Mouse (Mus musculus) frontal cortex, postnatal 14 days (tissue): ENCODE measurements around the gene Efna4.

ENCODE experiments used
- DNase-seq, 2 experiments: peaks; one replicate each; pipeline ENCODE4 v3.0.0; 2022; ENCODE audit warnings: low spot score in 2 of 2

The Efna4 gene

DNA sequence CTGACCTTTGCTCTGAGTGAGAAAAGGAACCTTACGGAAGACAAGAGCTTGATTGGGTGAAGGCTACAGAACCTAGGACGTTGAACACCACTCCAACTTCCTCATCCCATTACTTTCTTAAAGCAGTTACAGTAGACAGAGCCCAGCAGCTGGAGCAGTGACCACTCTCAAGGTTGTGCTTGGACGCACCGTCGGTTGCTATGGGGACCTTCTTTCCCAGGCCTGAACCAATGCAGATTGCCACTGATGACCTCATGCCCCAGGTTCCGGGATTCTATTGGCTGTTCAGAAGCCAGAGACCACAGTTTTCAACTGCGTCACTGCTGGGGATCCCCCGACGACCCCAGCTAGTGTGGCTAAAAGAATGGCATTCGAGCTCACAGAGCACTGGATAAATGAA, 6.9 kb downstream of the Efna4 start:
- DNase-seq, result no peak

DNA sequence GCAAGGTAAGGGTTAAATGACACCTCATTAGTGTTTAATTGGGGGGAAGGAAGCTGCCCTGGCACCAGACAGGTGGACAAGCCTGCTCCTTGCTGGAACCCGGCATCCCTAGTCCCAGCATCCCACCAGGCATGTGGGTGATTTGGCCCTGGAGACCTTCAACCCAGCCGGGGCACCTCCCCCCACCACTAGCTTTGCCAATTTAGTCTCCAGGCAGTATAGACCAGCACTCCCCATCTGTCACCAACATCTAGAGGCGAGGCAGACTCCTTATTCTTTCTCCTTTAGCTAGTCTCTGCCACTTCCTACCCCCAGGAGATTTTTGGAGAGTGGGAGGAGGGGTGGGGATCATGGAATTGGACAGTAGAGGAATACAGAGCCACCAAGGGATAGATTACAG, 7.5 kb downstream of the Efna4 start:
- DNase-seq, result no peak

DNA sequence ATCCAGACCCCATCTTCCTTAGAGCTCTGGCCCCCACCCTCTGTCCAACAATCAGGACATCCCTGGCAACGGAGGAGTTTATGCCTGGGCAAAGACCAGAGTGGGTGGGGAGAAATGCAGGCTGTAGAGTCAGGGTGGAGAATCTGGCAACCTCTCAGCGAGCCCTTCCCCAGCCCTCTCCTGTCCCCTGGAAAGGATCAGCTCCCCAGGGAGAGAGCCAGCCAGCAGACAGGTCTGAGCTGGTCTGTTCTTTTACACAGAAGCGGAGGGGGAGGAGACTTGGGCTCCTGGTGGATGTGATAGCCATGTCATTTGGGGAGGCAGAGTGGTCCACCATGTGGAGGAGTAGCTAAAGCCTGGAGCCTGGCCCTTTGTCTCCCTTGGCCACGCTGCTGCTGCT, 9.2 kb downstream of the Efna4 start:
- DNase-seq, result no peak

DNA sequence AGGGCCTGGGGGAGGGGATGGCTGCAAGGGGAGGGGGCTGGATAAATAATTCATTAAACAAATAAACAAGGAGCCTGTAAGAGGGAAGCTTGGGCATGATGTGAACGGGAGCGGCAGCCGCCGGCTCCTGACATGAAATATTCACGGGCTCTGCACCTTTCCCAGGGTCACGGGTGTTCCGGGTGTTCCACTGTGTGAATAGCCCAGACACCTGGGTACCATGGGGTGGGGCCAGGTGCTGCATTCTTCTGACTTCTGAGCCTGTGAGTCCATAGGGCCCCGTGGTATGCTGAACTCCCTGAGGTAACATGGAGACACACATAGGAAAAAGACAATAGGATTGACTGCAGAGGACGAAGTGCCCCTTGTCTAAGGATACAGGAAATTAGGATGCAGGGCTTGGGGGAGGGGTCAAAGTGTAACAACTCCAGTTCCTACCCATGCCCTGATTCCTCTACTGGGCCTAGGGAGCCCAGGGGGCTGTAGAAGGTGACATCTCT, 10.4 kb downstream of the Efna4 start:
- DNase-seq, result no peak

DNA sequence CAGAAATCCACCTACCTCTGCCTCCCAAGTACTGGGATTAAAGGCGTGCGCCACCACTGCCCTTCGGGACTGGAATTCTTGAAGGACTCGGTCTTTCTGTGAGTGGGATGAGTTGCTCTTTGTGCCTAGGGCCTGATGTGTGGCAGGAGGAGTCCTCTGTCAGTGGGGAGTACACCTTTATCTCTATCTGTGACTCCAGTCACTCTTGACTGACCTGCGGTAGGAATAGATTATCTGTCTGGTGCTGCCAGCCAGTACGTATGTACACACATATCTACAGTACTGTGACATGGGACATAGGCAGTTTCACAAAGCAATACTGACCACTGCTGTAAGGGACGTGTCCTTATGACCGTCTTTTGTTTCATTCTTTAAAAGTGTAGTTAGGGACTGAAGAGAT, 11.9 kb downstream of the Efna4 start:
- DNase-seq, result no peak

DNA sequence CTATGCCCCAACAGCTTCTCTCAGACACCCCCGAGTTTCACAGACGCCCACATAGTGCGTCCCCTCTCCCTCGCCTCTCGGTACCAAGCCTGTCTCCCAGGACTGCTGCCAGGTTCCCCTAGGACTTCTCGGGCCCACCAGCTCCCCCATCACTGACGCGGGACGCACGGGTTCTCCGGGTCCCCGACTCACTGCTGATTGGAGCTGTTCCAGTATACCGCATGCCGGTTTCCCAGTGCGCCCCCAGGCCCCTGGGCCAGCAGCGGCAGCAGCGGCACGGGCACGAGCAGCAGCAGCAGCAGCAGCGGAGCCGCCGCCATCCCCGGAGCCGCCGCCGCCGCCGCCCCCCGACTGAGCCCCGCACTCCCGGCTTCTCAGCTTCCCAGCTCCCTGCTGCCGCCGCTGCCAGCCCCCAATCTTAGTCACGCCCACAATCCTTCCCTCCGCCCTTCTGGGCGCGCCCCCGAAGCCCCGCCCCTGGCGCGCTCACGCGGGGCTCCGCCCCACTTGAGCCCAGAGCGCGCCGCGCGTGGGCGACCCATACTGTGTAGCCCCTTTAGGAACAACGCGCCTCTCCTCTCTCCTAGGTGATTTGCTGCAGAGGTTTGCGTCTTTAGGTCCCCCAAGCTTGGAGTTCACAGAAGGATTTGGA, 15.2 kb downstream of the Efna4 start, which contains the start of gene Efna3:
Gene Efna3, minus strand, starts transcription at position 452 of the 652 bp plus-strand sequence.
- peak; percentile 80 to 85 for DNase-seq

DNA sequence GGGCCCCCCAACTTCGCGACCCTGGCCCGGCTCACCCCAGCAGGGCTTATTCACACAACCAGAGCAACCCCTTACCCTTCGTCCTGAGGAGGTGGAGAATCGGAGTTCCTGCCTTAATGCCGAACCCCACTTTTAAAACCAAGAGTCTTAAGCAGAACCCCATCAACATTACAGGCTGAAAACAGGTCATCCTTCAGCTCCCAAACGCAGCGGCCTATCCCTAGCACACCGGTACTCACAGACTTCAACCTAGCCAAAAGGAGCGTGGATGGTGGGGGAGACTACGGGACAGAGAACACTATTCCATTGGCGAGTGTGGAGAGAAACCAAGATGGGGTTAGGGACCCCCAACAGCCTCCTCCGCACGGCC, 15.7 kb downstream of the Efna4 start:
- no peak for DNase-seq

DNA sequence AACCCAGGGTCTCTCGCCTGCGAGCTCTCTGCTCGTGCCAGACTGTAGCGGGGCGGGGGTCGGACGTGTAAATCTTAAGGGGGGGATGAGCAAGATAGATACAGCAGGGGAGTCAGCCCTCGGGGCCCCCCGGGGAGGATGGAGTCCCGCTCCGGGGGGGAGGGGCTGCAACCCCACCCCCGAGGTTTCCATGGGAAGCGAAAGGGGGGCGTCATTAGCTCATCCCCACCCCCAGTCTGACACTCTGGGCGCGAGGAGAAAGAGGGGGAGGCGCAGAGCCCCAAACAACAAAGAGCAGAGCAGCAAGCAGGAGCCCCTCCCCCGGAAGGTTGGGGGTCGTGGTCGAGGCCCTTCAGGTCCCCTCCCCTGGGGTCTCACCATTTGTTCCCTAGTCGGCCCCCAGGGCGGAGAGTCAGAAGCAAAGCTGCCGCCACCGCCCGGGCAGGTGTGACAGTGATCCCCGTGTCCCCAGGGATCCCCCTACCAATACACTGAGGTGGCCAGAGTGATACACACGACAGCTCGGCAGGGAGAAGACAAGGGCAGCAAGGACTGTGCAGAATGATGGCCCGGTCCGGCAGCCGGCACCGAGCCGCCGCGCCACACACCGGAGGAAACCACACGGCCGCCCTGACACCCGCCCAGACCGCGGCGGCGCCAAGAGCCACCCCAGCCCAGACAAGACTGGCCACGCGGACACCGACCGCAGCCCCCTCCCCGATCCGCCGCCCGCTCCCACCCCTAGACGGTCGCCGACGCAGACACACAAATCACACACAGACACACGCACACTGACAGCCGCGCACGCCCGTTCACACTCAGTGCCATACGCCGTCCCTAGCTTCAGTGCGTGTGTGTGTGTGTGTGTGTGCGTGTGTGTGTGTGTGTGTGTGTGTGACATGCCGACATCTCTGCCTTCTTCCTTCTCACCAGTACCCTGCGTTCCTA, 16.4 kb downstream of the Efna4 start:
- DNase-seq, result peak; percentile 29 to 50

DNA sequence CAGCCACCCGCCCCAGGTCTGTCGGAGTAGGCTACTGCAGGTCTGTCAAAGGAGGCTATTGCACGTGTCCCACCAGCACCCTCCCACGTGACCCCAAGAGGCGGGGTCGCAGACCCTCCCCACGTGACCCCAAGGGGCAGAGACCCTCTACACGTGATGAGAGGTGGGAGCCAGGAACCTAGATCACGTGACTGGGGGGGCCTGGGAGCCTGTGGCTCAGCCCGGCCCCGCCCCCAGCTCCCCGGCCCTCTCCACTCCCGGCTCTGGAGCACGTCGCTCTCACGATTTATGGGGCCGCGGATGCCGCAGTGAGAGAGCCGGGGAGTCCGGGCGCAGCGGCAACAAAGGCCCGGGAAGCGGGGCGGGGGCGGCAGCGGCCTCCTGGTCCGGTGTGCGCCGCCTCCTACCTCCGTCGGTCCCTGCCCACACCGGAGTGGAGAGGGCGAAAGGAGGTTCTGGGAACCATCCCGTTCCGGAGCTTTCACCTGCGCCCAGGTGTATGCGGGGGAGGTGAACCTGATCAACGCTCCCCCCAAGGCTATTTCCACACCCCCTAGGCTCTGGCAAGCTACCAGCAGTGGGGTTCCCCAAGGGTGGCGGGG, 17.1 kb downstream of the Efna4 start:
- DNase-seq, result peak; percentile 55 to 67

DNA sequence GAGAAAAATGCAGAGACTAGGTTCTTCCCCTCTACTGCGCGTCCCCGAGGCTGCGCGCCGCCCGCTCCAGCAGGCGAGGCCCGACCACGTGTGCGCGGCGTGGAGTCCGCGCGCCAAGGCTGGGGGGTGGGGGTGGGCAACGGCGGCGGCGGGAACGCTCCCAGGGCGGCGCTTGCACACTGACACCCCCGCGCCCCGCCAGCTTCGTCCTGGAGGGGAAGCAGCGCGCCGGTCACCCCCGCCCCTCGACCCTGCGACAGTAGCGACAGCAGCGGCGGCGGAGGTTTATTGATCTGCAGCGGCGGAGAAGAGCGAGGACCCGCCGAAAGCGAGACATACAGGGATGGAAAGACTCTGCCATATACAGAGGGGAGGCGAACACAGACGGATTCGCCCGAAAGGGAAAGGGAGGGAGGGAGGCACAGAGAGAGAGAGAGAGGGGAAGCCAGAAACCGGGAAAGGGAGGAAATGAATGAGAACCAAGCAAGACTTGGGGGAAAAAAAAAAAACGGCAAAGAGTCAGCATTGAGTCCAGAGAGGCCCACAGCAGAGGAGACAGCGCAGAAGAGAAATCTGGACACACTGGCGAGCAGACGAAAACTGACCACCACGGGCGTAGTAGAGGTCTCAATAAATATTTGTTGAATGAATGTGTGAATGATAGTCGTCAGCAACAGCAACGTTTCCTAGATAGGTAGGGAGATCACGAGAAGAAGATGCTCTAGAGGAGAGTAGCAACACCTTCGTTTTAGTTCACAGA, 18.1 kb downstream of the Efna4 start:
- DNase-seq, result peak in 1 of 2 experiments; percentile 22

DNA sequence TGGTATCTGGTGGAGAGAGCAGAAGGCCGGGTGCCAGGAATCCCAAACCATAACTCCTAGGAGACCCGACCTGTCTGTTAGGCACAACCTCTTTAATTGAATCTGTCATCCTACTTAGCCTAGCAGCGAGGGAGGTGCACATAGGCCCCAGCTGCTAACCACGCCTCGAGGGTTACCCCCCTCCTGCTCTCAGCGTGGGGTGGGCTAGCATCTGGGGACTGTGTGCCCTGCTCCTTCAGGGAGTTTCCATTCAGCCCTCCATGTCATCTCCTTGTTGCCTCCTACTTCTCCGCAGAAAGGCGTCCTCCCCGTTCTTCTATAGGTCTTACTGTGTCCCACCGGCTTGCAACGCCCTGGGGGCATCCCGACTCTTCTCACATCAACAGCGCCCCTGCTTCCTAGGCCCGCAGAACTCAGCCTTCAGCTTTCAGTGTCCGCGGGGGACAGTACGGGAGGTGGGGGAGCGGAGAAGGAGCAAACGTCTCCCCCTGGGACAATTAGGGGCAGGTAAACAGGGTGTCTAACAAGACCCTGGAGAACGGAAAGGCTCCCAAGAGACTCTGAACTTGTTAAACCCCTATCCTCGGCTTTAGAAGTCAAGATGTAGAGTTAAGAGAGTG, 18.7 kb downstream of the Efna4 start:
- DNase-seq, result no peak

DNA sequence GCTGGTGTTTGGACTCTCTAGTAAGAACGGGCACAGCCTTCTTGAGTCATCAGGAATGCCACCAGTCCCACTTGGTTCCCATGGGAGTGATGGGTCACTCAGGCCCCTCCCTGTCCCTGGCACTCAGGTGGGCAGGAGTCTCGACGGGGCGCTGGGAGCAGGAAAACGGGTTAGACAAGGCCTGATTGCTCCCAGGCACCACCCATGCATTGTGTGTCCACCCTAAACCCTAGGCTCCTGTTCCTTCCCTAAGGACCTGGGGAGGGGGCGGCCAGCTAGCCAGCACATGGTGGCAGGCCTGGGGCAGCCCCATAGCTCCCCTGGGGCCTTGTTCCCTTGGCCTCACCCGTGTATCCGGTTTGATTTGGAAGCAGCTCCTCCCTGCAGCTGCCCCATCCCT, 19.5 kb downstream of the Efna4 start:
- no peak for DNase-seq

DNA sequence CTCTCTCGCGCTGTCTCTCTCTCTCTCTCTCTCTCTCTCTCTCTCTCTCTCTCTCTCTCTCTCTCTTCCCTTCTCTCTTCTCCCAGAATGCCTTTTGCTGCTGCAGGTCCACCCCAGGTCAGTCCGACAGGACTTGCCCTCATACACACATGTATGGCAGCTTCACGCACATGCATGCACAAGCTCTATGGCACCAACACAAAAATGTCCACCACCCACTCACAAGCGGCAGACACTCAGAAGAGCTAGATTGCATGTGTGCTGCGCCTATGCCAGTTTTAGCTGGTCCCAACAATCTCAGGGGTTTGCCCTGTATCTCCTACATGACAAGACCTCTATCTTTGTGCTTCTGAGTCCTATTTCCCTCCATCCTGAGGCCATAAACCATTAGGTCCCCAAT, 20.6 kb downstream of the Efna4 start:
- no peak for DNase-seq

DNA sequence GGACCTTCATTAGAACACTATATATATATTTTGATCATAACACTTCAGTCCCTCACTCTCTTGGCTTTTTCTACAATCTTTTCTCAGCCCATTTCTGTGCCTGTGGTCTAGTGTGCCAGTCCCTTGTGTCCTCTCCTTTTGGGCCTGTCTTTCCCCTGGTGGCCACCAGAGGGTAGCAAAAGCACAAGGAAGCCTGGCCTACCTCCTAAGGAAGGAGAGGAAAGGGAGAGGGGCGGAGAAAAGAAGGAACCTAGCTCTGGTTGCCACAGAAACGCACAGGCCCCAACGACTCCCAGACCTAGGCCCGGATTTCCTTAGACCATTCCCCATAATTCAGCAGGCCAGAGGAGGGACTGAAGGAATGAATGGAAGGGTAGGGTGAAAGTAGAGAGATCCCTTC, 21.0 kb downstream of the Efna4 start:
- DNase-seq, result peak; percentile 81 to 87

DNA sequence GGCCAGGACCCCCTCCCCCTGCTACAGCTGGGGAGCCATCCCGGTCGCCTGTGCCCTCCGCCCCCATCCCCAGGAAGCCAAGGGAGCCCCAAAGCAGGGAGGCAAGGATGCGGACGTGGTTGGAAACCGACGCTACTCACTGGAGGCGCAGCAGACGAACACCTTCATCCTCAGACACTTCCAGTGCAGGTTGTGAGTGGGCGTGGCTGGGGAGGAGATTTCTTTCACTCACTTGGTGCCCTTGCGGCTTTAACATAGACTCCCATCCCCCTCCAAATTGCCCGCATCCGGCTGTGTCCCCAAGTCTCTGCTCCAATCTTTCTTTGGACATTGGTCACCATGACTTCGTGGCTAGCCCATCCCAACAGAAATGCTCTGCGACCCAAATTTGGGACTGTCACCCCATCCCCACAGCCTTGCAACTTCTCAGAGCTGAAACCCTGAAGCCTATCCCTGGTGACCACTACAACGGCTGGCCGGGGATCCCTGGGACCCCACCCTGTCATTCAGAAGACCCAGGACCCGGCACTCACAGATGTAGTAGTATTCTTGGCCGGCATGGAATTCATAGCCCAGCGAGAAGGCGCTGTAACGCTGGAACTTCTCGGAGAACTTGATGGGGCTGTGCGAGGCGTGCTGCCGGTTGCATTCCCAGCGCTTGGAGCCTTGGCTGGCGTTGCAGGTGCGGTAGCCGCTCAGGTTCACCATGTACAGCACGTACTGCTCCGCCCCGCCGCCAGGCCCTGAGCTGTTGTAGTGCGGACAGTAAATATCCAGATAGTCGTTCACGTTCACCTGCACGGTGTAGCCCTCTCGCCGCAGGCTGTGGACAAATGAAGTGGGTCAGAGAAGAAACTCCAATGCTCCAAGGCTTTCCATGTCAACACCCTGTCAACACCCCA, 21.6 kb downstream of the Efna4 start:
- no peak for DNase-seq

DNA sequence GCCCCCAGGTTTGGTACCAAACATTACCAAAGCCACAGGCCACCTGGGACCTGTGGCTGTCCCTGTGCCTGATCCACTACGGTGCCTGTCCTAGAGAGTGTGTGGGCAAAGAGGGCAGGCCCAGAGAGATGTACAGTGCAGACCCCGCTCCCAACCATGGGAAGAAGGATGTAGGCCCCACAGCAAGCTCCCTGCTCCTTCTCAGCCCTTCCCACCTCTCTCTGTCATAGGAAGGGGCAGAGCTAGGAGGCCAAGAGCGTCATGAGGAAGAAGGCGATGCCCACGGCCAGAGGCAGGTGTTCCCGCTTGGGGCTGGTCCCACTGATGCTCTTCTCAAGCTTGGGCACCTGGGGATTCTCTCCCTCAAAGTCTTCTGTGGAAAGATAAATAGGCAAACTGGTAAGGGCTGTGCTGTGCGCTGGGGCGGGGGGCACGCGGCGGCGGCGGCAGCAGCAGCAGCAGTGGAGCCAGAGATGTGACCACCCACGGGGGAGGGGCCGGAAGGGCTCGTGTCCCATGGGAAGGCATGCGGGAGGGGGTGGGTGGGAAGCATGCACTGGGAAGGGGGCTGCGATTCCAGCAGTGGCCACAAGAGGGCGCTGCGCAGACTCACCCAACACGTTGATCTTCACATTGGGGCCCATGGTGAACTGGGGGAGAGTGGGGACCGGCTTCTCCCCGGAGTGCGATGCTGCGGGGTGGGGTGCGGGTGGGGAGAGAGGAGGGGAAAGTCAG, 22.5 kb downstream of the Efna4 start:
- DNase-seq, result peak; percentile 46 to 73

DNA sequence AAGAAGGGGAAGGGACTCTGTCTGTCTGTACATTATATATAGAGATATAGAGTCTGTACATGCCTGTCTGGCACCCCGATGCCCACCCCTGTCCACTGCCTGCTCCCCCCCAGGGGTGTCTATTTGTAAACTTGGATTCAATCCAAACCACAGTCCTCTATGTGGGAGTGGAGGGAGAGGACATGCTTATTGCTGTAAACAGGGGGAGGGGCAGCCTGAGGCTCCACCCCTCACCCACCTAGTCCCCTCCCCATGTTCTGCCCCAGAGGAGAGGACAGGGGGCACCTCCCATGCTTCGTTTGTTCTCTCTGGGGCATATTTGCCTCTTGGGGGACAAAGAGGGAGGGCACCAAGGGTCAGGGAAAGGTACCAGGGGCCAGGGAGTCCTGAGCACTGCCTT, 23.0 kb downstream of the Efna4 start:
- no peak for DNase-seq

DNA sequence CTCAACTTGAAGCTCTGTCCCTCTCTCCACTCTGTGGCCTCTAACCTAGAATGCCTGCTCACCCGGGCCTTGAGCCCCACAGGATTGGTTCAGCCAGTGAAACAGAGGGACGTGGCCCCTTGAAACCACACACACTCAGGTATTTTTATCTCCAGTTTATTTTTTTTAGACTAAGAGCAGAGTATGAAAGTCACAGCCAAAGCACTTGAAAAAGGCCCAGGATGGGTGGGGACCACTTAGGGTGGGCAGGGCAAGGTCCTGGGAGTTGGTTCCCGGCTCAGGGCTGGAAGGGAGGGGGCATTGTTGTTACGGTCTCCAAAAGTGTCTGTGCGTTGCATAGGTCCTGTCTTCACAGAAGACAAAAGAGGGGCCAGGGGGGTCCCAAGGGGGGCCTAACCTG, 23.5 kb downstream of the Efna4 start:
- DNase-seq, result no peak

DNA sequence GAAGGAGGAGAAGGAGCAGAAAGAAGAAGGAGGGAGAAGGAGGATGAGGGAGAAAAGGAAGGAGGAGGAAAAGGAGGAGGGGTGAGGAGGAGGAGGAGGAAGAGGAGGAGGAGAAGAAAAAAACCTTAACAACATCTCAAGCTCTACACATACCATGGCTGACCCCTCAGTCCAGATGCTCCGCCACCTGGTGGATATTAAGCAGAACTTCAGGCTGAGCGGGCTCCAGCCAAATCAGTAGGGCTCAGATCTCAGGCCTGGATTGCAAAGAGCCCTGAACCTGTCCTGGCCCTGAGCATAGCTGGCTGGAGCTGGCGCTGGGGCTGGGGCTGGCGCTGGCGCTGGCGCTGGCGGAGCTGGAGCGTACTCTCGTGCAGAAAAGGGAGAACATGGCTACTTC, 29.7 kb downstream of the Efna4 start:
- peak in 1 of 2 experiments; percentile 54 for DNase-seq
